Mouse (Mus musculus) natural killer cell, adult 2 months (primary cell): Measurements from ENCODE around the gene Ercc5.

Experiments
- DNase-seq, 2 experiments: peaks; one replicate each; pipeline ENCODE4 v3.0.0; 2022; ENCODE audit warnings: low spot score in 2 of 2

Ercc5 gene

DNA sequence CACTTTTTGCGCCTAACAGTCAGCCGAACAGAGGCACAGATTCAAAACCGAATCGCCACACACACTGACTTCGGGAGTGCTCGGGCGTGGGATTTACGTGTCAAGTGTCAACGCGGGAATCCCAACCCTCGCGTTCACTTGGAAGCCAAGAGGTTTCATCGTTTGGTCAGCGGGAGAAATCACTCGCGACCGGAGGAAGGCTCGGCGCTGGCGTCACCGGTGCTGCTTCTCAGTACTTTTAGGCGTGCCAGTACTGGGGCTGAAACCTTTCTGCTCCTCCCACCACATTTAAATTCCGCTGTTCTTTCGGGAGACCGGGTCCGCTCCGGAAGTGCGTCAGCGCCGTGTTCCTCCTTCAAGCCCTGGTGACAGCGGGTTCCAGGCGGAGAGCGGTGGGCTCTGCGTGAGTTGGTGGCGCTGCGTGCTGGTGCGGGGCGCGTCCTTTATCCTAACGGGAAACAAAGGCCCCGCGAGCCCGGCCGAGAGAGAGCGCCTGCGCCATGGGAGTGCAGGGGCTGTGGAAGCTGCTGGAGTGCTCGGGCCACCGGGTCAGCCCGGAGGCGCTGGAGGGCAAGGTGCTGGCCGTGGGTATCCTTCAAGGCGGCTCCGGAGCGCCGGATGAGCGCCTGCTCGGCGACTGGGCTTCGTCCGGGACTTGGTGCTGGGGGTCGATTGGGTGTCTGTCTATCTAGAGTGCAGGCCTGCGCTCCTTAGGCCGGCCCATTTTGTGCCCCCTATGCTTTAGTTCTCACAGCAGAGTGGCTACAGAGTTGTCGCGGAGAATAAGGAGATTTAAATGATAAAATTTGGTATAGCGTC is at the start of gene Ercc5:
Ercc5 (plus strand) TSS at position 182 of the 819 bp plus-strand sequence.
- peak; percentile 47 to 64 for DNase-seq

DNA sequence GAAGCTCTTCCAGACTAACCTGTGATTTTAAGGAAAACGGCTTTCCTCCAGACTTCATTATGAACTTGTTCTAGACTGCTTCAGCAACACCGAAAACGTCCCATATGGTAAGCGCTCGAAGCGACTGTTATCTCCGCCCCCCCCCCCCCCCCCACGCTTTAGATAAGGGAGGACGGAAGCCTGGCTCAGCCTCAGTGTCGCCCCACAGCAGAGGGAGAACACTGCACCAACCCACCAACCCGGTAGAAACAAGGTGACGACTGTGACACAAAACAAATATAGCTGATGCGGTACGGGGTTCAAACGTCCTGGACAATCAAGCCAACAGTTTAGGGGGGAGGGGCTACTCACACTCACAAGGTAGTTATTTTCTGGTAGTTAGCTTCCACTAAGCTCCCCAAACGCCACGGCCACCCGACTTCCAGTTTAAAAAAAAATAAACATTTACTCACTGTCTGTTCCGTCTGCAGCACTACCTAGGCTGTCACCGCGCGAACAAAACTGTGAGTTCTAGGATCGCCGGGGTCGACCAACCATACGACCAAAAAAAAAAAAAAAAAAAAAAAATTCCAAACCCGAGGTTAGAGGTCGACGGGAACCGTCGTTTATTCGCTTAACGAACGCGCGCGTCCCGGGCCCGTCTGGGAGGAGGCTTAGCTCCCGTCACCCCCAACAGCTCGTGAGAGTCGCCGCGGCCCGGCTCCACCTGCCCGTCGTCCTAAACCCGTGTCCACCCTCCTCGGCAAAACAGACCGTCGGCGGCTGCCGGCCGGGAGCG is 45.9 kb upstream of the Ercc5 start:
- DNase-seq: peak; percentile 28 to 44

DNA sequence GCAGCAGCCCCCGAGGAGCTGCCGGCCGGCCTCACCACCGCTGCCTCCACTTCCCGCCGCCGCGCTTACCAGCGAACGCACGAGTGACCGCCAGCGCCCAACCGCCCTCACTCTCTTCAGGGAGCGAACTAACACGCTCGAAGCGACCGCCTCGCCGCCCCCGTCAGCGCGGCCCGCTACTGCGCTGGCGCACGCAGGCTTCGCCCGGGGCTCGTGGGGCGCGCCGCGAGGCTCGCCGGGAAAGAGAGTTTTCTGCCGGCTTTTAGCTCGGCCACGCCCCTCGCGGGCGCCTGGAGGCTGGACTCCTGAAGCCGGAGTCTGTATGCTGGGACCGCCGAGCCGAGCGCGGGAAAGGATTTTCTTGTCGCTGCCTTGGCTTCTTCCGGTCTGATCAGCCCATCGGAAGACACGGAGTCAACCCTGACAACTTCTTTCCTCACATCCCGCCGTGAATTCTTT is 45.3 kb upstream of the Ercc5 start, which contains the start of gene Tex30:
Tex30 (minus strand) TSS at position 183 of the 459 bp plus-strand sequence.
- DNase-seq: peak; percentile 76 to 86

DNA sequence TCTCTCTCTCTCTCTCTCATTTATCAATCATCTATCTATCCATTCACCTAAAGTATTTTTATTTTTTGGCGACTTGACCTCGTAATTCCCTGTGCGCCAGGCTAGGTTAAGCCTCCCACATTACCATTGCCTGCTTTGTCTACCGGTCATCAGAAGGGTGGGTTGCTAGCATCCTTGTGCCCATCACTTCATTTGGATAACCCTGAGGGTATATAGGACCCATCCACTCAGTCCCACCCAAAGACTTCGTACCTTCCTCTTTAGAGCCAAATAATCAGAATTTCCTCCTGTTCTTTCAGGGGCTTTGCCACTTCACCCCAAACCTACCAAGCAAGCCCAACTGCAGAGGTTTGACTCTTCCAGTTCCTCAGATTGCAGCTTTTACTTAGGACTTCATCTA is 44.6 kb upstream of the Ercc5 start:
- DNase-seq: no peak

DNA sequence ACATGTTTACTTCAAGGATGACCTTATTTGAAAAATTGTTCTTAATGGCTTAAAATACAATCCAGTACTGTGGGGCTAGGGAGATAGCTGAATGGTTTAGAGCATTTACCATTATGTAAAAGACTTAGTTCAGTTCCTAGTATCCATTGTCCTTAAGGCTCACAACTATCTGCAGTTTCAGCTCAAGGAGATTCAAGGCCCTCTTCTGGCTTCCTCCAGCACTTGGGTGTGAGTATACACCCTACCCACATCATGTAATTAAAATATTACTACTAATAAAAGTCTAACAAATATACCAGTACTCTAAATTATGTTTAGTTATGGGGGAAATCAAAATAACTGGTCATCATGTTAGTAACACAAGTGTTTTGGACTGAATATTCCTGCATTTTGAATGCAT is 30.0 kb upstream of the Ercc5 start:
- no peak for DNase-seq

DNA sequence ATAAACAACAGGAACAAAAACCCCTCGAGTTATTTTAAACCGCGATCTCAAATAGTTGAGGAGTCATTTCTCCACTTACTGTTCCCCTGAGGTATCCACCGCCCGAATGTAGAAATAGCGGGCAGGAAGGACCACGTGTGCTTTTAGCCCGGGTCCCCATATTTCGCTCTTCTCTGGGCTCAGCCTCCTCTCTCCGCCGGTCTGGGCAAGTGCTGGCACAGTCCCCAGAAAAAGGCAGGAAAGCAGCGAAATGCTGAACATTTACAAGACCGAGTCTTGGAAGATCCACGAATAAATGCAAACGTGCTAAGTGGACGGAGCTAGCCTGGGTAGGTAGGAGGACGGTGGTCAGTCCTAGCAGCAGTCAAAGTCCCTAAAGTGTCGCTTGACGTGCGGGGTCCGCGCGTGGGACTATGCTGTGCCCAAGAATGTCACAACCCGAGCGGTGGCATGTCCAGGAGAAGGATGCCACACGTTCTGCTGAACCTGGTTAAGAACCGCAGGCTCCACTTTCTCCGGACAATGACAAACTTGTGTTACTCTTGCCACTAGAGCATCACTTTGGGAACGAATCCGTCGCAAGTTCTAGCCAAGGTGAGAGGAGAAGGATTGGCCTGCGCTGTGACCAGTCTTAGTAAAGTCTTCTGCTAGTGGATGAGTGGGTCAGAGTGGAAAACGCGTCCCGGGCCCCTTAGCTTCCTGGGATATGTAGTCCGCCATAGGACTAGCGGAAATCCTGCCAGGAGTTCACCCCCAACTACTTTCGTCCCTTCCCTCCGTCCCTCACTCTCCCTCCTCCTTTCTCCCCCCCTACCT is 29.1 kb upstream of the Ercc5 start, which contains the start of the genes Kdelc1 and Bivm:
Kdelc1 (minus strand) TSS at position 570 of the 816 bp plus-strand sequence.
Bivm (plus strand) TSS at position 719 of the 816 bp plus-strand sequence.
- peak; percentile 61 to 67 for DNase-seq

DNA sequence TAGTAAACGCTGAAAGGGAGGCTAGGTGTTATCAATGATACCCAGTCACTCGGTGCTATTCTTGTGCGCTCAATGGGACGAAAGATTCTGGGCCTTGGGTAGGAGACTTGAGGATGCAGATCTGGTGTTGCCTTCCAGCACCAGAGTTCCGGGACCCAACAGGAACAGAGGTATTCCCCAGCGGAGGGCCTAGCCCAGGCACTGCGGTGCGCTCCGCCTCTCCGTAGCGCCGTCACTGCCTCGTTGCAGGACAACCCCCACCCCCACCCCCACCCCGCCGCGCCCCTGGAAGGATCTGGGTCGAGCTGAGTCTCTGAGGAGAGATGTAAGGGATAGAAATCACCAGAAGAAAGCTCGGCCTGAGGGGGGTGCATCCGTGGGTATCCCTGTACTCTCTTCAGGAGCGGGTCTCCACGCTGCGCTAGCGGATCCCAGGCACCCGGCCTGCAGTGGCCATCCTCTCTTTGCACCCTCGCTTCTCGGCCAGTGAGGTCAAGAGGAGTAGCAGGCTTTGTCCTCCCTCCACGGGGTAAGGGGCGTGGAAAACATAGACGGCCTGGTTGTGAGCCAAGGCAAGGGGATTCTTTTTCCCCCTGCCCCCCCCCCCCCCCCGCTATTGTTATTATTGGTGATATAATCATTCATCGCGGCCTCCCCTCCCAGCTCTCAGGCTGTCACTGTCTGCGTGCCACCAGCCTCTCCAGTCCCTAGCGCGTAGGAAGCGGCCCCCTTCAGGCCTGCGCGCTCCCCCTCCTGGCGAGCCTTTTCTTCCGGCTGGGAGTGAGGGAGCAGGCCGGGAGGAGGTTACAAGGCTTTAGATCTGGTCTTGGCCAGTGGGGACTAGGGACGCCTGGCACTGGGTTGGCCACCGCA is 28.1 kb upstream of the Ercc5 start:
- peak in 1 of 2 experiments; percentile 12 for DNase-seq

DNA sequence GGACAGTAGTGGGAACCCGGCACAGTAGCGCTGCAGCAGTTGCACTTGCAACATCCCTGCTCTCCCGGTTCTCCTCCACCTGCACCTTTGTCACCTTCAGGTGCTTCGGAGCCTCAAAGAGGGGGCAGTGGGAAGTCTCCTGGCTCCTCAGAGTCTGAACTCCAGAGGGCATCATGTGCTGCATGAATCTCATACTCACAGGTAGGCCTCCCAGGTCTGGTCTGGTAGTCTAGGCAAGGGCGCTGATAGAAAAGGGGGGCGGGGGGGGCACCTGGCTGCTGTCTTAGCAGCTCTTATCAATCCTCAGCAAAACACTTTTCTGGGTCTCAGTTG is 27.5 kb upstream of the Ercc5 start:
- no peak for DNase-seq

DNA sequence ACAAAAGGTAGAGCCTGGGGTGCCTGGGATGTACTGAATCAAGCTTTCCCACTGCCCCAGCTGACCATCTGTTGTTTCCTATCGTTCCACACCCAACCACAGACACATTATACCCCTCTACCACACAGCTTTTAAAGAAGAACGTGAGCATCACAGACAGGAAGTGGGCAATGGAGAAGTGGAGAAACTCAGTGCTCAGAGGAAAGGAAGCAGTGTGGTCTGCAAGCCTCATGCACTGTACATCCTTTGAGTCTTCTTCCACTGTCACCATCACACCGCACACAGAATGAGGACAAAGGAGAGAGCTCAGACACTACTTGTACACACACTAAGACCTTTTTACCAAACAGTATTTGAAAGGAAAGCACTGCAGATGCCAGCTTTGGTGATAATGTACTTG is 25.3 kb upstream of the Ercc5 start:
- peak; percentile 14 to 24 for DNase-seq

DNA sequence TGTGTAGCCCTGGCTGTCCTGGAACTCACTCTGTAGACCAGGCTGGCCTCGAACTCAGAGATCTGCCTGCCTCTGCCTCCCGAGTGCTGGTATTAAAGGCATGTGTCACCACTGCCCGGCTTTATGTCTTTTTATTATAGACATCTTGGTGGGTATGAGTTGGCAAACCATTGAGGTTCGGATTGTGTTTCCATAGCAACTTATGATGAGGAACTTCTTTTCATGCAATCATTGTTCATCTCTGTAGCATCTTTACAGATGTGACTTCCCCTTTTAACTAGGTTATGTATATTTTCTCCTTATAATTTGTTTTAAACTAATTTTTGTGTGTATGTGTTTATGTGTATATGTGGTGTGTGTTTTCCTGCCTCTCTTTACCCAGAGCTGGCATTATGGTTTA is 22.0 kb upstream of the Ercc5 start:
- no peak for DNase-seq

DNA sequence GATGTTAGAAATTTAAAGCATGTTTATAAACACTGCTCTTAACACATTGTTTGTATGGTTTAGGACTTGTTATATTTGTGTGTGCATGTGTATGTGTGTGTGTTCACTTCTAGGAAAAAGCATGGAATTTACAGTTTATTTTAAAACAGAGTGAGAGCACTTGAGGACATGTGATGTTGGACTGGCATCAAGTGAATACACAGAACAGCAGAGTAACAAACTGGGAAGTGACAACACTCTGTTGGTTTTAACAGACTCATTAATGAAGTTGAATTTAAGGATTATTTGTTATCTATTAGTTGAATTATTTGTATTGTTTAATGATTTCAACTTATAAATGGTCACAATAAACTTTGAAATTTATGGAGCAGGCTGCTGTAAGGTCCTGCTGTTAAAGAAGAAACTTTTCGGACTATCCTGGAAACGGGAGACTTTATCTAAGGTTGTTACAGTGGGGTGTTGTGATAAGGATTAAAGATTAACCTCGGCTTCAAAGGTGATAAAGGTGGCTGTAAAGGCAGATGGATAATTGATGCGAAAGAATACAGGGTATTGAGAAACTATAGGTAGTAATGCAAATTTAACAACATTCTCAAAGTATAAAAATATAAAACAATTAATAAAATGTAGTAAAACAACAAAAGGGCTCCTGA is 17.5 kb upstream of the Ercc5 start:
- no peak for DNase-seq

DNA sequence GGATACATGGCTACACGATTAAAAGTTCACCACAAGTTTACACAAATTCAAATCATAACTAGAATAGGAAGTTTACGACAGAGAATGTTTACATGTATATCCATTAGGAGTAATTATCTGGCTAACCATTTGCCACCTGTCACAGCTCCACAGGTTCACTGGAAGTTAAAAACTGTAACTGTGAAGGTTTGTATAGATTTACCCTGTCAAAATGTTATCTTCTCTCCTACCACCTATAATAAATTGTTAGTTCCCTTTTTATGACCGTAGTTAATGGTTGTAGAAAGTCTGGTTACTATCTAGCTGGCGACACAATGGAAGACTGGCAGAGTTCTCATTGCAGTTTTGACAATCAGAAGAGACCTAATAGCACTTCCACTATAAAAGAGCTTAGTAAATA is 7.3 kb upstream of the Ercc5 start:
- no peak for DNase-seq

DNA sequence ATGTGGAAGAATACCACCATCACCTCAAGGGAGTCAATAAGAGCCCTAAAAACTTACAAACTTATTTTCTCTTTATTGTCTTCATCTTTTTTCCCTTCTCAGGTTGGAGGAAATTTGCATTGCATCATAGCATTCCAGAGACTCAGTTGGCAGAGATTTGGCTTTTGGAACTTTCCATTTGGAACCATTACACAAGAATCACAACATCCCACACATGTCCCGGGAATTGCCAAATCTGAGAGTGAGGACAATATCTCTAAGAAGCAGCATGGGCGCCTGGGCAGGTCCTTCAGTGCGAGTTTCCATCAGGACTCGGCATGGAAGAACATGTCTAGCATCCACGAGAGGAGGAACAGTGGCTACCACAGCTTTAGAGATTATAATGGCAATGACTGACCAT is 4.8 kb upstream of the Ercc5 start:
- DNase-seq: no peak

DNA sequence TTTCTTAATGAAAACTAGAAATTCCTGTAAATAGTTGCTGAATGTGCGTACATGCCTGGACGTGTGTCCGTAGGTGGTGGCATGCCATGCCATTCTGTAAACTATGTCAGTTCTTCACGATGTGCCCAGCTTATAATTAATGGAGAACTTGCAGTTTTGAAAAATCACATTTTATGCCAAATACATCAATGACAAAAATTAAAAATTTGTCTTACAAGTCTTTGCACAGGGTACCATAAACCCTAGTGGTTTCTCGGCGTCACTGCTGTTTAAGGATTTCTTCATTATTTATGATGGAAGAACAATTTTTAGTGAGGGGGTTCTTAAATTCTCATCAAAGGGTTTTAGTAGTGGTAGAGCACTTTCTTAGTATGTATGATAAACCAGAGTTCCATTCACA is 1.2 kb downstream of the Ercc5 start:
- no peak for DNase-seq

DNA sequence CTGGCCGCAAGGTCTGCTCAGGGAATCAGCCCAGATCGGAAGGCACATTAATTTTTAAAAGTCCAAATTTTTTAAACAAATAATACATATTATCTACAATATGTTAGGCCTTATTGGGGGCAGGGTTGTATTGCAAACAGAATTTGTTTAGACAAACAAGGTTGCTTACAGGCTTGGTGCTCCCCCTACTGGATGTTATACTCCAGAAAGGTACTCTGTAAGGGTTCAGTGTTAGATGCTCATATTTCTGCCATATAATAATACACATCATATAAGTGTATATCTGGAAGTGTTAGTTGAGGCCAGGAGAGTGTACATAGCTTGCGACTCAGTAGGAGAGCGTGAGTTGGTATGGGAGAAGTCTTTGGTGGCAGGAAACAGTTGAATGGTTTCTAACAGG is 7.7 kb downstream of the Ercc5 start:
- DNase-seq: peak in 1 of 2 experiments; percentile 10

DNA sequence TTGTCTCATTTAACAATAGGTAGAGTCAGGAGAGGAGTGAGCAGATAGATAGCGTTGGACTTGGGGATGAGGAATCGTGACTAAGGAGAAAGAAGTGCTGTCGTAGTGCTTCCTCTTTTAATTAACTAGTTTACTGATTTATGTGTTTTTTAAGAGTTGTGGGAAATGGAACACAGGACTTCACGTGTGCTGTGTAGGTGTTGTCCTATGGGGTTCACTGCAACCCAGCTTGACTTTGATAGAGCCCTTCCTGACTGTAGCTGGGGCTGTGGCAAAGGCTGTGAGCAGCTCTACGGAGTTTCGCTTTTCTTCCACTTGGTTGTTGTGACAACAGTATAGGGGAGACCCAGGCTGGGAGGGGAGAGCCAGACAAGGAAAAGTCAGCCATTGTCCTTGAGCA is 10.8 kb downstream of the Ercc5 start:
- DNase-seq: no peak

DNA sequence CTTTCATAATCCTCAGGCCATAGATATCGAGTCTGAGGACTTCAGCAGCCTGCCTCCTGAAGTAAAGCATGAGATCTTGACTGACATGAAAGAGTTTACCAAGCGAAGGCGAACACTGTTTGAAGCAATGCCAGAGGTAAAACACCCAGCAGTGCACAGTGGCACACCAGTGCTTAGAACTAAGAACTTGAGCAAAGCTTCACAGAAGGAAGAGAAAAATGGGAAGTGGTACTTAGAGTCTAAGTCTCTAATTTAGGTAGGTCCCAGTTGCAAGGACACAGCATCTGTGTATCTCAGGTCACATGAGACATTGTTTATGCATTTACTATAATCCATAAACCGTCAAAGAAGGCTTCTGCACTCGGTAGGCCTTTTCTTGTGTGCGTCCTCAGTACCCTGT is 14.3 kb downstream of the Ercc5 start:
- DNase-seq: no peak

DNA sequence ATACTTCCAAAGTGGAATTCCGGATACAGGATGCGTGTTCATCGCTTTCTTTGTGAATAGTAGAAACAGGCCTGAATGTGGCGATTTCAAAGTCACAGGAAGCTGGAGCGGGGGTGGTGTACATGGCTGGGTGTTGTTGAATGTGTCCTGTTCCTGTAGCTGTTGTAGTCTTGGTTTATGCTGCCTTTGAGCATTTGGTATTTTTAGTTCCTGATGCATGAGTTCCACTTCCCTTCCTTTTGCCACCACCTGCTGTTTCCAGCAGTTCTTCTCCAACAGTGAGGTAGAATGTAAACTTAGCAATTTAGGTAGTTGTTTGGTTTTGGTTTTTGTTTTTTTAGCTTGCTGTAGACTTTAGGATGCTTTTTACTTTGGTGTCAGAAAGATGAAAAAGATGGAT is 14.8 kb downstream of the Ercc5 start:
- no peak for DNase-seq

DNA sequence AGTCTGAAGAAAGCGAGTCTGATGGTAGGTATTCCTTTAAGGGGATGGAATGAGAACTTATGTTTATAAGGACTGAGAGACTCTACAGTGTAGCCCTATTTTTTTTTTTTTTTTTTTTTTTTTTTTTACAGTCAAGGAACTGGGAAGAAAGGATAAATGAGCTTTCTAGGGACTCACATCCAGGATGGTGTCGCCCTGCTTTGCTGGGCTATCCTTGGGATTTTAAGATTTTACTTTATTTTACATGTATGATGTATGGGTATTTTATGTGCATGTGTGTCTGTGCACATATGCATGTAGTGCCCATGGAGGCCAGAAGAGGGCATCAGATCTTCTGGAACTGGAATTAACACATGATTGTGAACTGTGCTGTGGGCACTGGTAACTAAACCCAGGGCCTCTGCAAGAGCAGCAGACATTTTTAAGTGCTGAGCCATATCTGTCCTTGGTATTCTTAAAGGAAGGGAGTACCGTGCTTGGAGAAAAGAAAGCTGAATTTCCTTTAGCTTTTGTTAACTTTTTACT is 20.4 kb downstream of the Ercc5 start:
- no peak for DNase-seq

DNA sequence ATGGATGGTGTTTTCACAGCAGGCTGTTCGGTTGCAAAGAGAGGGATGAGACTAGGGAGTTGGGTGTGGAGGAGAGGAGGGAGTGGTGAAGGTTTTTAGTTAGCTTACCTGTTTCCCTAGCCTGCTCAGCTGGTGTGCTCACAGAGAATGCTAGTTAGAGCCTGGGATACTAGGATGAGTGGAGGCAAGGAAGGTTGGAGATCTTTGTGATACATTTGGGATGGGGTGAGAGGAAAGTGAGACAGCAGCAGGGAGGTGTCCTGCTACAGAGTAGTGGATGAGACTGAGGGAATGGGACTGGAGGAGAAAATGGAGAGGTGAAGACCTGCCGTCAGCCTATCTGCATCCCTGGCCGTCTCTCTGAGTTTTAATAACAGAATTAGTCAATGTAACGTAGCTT is 25.1 kb downstream of the Ercc5 start:
- DNase-seq: no peak
